Mouse (Mus musculus) adrenal gland, adult (tissue): ENCODE measurements at regions not wholly inside any gene's neighbourhood (a gene's known extent, or its start where the extent isn't known, plus 50 kb on each side); places are given as distances from the start of the nearest gene placed in this dataset.
A peak's percentile ranks its signal among the peaks of the same experiment; 100 is the strongest.
"Not testable (repeated sequence)": the region's sequence is repeated elsewhere in the genome, so short reads cannot be mapped to it uniquely, and the experiment has no call there.

Source experiments
- DNase-seq, 2 experiments: peaks; one replicate each; pipeline ENCODE4 v3.0.0; 2022 to 2023; ENCODE audit warnings: low spot score in 1 of 2; ENCODE audit not compliant: inconsistent age in 2 of 2

- DNase-seq, result no peak
Observed at GRCm38 (mm10) chr13:50092537-50092936, 157.6 kb downstream of the Gm906 start.

DNA sequence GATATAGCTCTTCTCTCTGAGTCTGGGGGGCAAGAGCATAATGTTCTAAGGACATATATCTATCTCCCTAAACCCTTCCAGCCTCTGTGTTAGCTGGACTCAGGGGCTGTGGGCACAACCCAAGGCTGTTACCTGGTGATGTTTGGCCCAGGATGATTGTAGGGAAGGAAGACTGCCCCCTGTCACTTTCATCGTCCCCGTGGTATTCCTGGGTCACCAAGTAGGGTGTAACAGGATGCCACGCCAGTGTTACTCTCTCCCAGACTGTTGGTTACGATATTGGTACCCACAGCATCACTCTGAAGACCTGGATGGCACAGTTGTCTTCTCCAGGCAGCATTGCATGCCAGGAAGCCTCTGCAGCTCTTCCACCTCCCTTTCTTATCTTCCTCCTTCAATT, 185.3 kb downstream of the Gm906 start:
- peak in 1 of 2 experiments; percentile 14 for DNase-seq

- DNase-seq, result peak in 1 of 2 experiments; percentile 25
Observed at GRCm38 (mm10) chr13:50064365-50064764, 185.7 kb downstream of the Gm906 start.

- DNase-seq, result peak in 1 of 2 experiments; percentile 12
Observed at GRCm38 (mm10) chr13:50059676-50060075, 190.4 kb downstream of the Gm906 start.

DNA sequence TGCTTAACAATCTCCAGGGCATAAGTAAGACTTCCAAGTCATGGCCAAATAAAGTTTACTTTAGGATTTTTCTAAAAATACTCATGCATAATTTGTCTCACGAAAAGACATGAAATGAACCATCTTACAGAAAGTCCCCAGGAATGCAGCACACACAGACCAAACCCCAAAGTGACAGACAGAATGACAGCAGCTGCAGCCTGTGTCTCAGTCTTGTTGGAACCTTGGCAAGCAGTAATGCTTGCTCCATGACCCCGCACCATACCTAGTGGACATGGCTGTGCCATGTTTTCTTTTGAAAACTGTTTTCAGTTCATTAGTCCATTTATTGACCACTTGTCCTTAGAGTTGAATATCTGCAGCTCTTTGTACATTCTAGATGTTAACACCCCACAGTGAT, 191.1 kb downstream of the Gm906 start:
- DNase-seq, result not testable (repeated sequence)

DNA sequence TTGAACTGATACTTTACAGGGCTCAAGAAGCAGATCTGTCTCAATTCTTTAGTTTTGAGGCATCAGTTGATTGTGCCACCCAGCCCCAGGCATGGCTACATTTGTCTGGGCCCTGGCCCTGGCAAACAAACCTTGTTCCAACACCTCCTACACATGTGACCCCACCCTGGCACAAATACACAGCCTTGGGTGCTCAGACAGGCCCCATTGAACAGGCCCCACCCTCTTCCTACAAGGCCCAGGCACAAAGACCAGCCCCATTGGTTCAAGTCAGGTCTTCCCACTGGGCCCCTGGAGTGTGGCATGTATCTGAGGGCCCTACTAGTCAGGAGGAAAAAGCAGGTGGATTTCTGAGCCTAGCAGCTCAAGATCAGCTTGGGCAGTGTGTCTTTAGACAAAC, 198.4 kb downstream of the Gm906 start:
- not testable (repeated sequence) for DNase-seq

DNA sequence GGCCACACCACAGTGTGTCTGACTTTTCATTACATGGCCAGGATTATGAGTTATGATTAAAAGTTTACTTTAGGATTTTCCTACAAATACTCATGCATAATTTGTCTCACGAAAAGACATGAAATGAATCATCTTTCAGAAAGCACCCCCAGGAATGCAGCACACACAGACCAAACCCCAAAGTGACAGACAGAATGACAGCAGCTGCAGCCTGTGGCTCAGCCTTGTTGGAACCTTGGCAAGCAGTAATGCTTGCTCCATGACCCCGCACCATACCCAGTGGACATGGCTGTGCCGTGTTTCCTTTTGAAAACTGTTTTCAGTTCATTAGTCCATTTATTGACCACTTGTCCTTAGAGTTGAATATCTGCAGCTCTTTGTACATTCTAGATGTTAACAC, 199.0 kb downstream of the Gm906 start:
- not testable (repeated sequence) for DNase-seq

- DNase-seq, result peak; percentile 26 to 72
Observed at GRCm38 (mm10) chr13:50031757-50032156, 218.4 kb downstream of the Gm906 start.

GRCm38 (mm10) chr13:50007730-50008129, 208.9 kb upstream of the Gm30302 start:
- DNase-seq, result peak; percentile 57 to 70

DNA sequence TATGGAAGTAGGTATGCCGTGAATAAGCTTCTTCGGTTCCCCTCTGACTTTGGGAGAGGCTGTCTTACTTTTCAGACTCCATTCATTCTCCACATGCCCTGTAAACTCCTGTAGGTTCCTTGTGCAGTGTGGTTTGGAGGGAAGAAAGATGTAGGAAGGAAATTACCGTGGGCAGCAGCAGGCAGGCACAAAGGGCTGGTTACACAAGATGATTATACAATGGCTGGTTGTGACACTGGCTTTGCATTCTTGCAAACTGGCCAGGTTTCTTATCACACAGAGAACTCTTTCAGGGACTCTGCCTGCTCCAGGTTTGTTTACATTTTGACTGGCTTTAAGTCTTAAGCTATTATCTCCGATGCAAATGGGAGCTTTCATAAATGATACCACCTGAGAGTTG, 167.3 kb upstream of the Gm30302 start:
- peak in 1 of 2 experiments; percentile 48 for DNase-seq

DNA sequence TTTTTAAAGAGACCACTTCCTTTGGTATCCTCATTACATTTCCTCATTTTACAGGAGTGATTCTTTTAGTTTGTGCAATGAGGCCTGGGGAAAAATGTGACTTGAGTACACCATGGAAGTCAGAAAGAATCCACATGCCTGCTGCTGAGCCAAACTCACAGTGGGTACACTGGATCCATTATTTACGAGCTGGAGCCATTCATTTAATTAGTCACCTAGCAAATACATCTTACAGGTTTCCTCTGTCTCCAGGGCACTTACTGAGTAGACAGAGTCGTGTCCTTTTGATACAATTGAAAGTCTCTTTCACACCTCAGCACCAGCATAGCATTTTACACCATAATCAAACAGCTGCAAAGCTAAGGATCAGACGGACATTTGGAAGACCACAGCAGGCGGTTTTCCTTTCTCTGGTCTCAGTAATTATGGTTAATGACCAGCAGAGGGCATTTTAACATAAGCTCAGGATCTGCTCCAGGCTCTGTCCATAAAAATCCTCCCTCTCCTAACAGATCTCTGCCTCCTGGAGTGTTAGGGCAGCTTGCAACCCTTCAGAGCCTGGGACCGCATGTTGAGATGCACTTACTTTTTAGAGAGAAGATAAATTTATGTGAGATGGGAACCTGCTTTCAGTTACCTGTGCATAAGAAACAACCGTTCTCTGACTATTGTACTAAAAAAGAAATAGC, 159.3 kb upstream of the Gm30302 start:
- peak in 1 of 2 experiments; percentile 72 for DNase-seq

- DNase-seq, result no peak
Observed at GRCm38 (mm10) chr13:49915781-49916180, 117.0 kb upstream of the Gm30302 start.
